Mouse (Mus musculus) brain, embryonic 14.5 days (tissue): Measurements from ENCODE around the gene Aldh18a1. TPM values are rescaled to one million over a fixed set of nuclear protein-coding genes. Genes with fewer than 3 reads are reported as not detected.
A peak's percentile ranks its signal among the peaks of the same experiment; 100 is the strongest.

Experiments
- DNase-seq: peaks from one replicate; pipeline ENCODE4 v3.0.0-alpha.2; 2011; ENCODE audit warnings: low read depth
- CTCF ChIP-seq: fragments of 200-500 bp; IDR thresholded peaks from 2 replicates; pipeline ENCODE4 v1.5.1; 2012; ENCODE audit warnings: inconsistent platforms, mild to moderate bottlenecking, moderate library complexity, borderline replicate concordance; ENCODE audit not compliant: insufficient read depth, insufficient read length; ENCODE audit errors: extremely low read depth
- POLR2A ChIP-seq: fragments of 200-500 bp; IDR thresholded peaks from 2 replicates; pipeline ENCODE4 v1.6.1; 2012; ENCODE audit warnings: mild to moderate bottlenecking, inconsistent platforms, borderline replicate concordance; ENCODE audit not compliant: poor library complexity, insufficient read depth, insufficient read length, severe bottlenecking; ENCODE audit errors: extremely low read depth
- polyA plus RNA-seq: library from polyadenylated mRNA; depleted of rRNA; stranded (reverse); fragments of >200 nt; gene quantifications from 2 replicates; pipeline ENCODE4 v1.2.3, GENCODE M21; 2012

Gene Aldh18a1
- polyA plus RNA-seq, 1 experiment = 88.2 TPM

GRCm38 (mm10) chr19:40549516-40550135 lies 38.6 kb downstream of the Aldh18a1 start:
- TF ChIP-seq CTCF (no peak), POLR2A (no peak)
- peak; percentile 6 for DNase-seq

DNA sequence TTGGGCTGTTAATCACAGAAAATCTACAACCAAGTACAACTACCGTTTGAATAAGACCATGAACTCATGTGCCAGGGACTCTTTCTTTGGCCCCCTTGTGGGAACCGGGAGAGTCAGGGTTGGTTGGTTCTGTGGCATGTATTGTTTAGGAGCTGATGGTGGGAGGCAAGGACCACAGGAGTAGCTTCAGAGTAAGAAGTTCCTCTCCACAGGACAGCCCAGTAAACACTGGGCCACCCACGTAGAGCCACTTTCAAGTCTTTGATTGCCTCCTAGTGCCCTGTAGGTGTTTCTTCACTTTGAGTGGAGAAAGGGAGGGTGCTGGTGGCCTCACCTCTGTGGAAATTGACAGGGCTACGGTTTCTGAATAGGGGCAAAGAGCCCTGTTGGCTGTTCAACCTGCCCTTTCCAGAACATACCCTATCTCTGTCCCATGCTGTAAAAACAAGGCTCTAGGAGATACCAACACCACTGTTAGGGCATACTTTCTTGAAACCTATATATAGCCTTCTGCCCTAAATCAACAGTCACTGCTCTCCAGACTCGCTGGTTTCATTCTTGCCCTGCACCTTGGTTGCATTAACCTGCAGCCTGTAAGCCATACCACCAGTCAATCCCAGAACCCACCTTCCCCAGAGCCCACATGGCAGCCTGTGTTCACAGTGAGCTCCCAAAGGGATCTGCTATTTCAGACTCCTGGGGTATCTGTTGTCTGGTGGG lies 39.3 kb downstream of the Aldh18a1 start:
- TF ChIP-seq CTCF (no peak), POLR2A (no peak)
- peak; percentile 14 for DNase-seq

DNA sequence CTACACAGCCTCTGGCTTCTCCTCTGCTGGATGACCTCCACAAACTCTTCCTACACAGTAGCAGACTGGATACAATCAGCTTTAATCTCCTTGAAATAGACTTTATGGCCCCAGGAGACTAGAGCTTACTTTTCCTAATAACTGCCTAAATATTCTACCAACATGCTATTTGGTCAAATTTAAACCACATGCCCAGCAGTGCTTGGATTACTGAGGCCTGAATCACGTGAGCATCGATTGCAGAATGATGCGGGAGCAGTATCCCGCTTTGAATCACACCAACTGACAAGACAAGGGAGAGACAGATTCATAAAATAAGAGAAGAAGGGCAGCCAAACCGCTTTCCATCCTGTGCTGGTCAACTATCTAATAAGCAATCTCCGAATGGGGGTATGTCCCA lies 39.9 kb downstream of the Aldh18a1 start:
- TF ChIP-seq CTCF (no peak), POLR2A (no peak)
- DNase-seq = no peak

GRCm38 (mm10) chr19:40544856-40545255 lies 43.4 kb downstream of the Aldh18a1 start:
- TF ChIP-seq CTCF (peak; percentile 94), POLR2A (no peak)
- DNase-seq = peak; percentile 92

- no peak for TF ChIP-seq POLR2A
- no peak for TF ChIP-seq CTCF
- DNase-seq = no peak
Measured at GRCm38 (mm10) chr19:40542776-40543175, 45.5 kb downstream of the Aldh18a1 start.

DNA sequence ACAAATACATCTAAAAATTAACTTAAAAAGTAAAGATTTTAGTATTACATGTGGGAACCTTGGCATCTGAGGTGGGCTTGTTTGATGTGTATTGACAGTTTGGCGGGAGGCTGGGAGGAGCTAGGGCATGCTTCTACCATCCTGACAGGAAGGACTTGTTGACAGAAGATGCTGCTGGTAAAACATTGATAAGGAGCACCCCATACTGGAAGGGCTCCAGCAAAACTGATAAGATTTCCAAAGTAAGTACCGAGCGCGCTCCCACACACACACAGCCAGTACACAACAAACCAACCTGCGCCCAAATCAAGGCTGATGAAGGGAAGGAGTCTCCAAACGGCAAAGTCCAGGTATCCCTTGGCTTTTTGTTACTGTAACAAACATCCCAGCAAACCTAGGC lies 51.7 kb downstream of the Aldh18a1 start:
- no peak for DNase-seq
- TF ChIP-seq CTCF = no peak
- no peak for TF ChIP-seq POLR2A

GRCm38 (mm10) chr19:40532525-40532924 lies 55.7 kb downstream of the Aldh18a1 start:
- no peak for TF ChIP-seq CTCF
- TF ChIP-seq POLR2A = no peak
- no peak for DNase-seq

DNA sequence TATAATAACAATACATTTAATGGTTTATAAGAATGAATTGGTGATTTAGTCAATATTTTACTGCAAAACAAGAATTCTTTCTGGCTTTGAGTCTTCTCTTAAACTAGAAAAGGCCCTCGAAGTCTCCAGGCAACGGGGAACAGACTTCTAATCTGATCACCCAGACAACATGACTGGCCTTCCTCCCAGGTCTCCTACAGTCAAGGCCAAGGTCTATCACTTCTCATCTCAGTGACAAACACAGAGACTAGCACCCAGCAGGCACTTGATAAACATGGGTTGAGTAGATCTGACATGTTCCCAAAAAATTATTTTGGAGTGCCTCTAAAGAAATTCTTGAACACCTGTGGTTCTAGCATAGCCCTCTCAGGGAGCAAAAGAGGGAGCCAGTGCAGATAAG lies 57.9 kb downstream of the Aldh18a1 start:
- no peak for DNase-seq
- no peak for TF ChIP-seq POLR2A
- no peak for TF ChIP-seq CTCF

GRCm38 (mm10) chr19:40528254-40528653 lies 60.0 kb downstream of the Aldh18a1 start:
- TF ChIP-seq POLR2A = no peak
- no peak for DNase-seq

- DNase-seq = no peak
- no peak for TF ChIP-seq CTCF
- no peak for TF ChIP-seq POLR2A
Measured at GRCm38 (mm10) chr19:40526367-40527014, 61.8 kb downstream of the Aldh18a1 start.

- DNase-seq = no peak
- TF ChIP-seq POLR2A (no peak), CTCF (no peak)
Measured at GRCm38 (mm10) chr19:40523431-40524005, 64.7 kb downstream of the Aldh18a1 start.

- DNase-seq = no peak
- TF ChIP-seq POLR2A (no peak), CTCF (no peak)
Measured at GRCm38 (mm10) chr19:40520403-40520802, 67.9 kb downstream of the Aldh18a1 start.

DNA sequence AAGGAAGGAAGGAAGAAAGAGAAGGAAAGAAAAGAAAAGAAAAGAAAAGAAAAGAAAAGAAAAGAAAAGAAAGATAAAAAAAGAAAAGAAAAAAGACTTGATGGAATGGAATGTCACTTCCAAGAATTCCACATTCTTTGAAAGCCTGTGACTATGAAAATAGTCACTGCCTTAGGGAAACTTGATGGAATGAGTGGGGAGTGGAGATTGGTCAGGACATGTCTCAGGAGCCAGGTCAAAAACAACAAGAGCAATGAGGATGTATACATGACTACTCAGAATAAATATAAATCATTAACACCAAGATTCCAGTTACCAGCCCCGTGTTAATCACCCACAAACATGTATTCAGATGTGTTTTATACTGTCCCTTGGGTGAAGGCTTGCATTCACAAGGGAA lies 69.6 kb downstream of the Aldh18a1 start:
- DNase-seq = no peak
- no peak for TF ChIP-seq POLR2A
- TF ChIP-seq CTCF = no peak
